Comparison of ENCODE assay signal across 10 mouse cellular contexts in genomic region chr4:49480104-49480760, GRCm38 (mm10). TPM values are rescaled to one million over a fixed set of nuclear protein-coding genes. Genes with fewer than 3 reads are reported as not detected.
DNase-seq lines count a peak whose midpoint lies in the region; ATAC-seq lines count a peak whose summit lies in the region.
"Had no signal": no experiment of that assay in that cellular context is flagged by ENCODE, and none has a peak within 500 bp of the region (broad histone marks: within the 10 kb centered on the region; RNA-seq: fewer than 3 reads in every experiment).

No protein-coding gene starts in this region.

- WGBS in heart, embryonic 10.5 days, result 16% methylated on average over 21 of the region's 21 CpGs
- 20% methylated on average over 21 of the region's 21 CpGs for WGBS in embryonic facial prominence, embryonic 10.5 days
- WGBS in kidney, embryonic 15.5 days, result 23% methylated on average over 21 of the region's 21 CpGs

- no peak overlapping the region for H3K27ac ChIP-seq in heart, embryonic 10.5 days
- no peak overlapping the region for H3K27ac ChIP-seq in embryonic facial prominence, embryonic 10.5 days (replicated peaks)
- no peak overlapping the region for H3K27ac ChIP-seq in kidney, embryonic 15.5 days

- no peaks in the 10 kb centered on the region for H3K36me3 ChIP-seq in heart, embryonic 10.5 days
- H3K36me3 ChIP-seq in embryonic facial prominence, embryonic 10.5 days (replicated peaks), result no peaks in the 10 kb centered on the region
- H3K36me3 ChIP-seq in kidney, embryonic 15.5 days, result no peaks in the 10 kb centered on the region

- no peak for ATAC-seq in kidney, embryonic 15.5 days (replicated peaks; ENCODE audit: low FRiP score)
- no peak for ATAC-seq in erythroblast, adult 5-6 weeks (replicated peaks; ENCODE audit: low FRiP score, poor library complexity, severe bottlenecking)

- peak overlapping the region; percentile 38; the same call in 1 of the 2 replicates for H3K4me2 ChIP-seq in kidney, embryonic 15.5 days

- H3K27me3 ChIP-seq in heart, embryonic 10.5 days (ENCODE audit: insufficient read depth, poor library complexity, severe bottlenecking), result 0 out of 2 replicates have a peak, but pooled peaks cover 4% of the 10 kb centered on the region
- no peaks in the 10 kb centered on the region; the same call in 1 of the 2 replicates for H3K27me3 ChIP-seq in embryonic facial prominence, embryonic 10.5 days (replicated peaks; ENCODE audit: low read depth, poor library complexity, severe bottlenecking)
- no peaks in the 10 kb centered on the region for H3K27me3 ChIP-seq in kidney, embryonic 15.5 days

- H3K9ac ChIP-seq in kidney, embryonic 15.5 days, result no peak overlapping the region

- H3K4me1 ChIP-seq in heart, embryonic 10.5 days, result no peaks in the 10 kb centered on the region
- peaks cover 14% of the 10 kb centered on the region; the same call in 1 of the 2 replicates for H3K4me1 ChIP-seq in embryonic facial prominence, embryonic 10.5 days
- H3K4me1 ChIP-seq in kidney, embryonic 15.5 days, result peaks cover 9% of the 10 kb centered on the region; the same call in 1 of the 2 replicates

- no peaks in the 10 kb centered on the region for H3K9me3 ChIP-seq in heart, embryonic 10.5 days
- no peaks in the 10 kb centered on the region for H3K9me3 ChIP-seq in embryonic facial prominence, embryonic 10.5 days
- no peaks in the 10 kb centered on the region for H3K9me3 ChIP-seq in kidney, embryonic 15.5 days (replicated peaks)

- no peak for DNase-seq in heart, embryonic 10.5 days (ENCODE audit: low spot score)
- DNase-seq in heart, postnatal 36 days, result no peak
- DNase-seq in embryonic facial prominence, embryonic 10.5 days (ENCODE audit: low spot score), result peak; percentile 16
- peak; percentile 12 for DNase-seq in mesoderm, embryonic 11.5 days (ENCODE audit: low read depth, low spot score)
- DNase-seq in left cerebral cortex, postnatal 10 days (ENCODE audit: extremely low spot score in 1 of 2, low spot score in 2 of 2), result no peak
- DNase-seq in cerebellum, adult 11-12 months, result no peak
- DNase-seq: gastrocnemius, postnatal 14 days had no signal

- intact Hi-C loops in heart, postnatal 36 days (cut with DNase I), result no loop called here
- intact Hi-C loops in left cerebral cortex, postnatal 10 days (cut with DNase I), result no loop called here

- H3K4me3 ChIP-seq in heart, embryonic 10.5 days, result peak overlapping the region; percentile 22
- peak overlapping the region; percentile 28; the same call in 1 of the 2 replicates for H3K4me3 ChIP-seq in embryonic facial prominence, embryonic 10.5 days
- no peak overlapping the region for H3K4me3 ChIP-seq in kidney, embryonic 15.5 days (replicated peaks)

RNA-seq across cellular contexts. Expression of gene Acnat1, which starts 6.5 kb away (rescaled TPM):
- not detected in 2 replicates for polyA plus RNA-seq in heart, embryonic 10.5 days (2016; fragmentation: Nextera tagmentation; extraction: Ambion mirVana)
- not detected for total RNA-seq in heart, postnatal 36 days (2021)
- 0.20 TPM in 1 of 2 replicates, not detected in the other for polyA plus RNA-seq in embryonic facial prominence, embryonic 10.5 days (2016; fragmentation: Nextera tagmentation; extraction: Ambion mirVana)
- polyA plus RNA-seq in kidney, embryonic 15.5 days (2015; fragmentation: Nextera tagmentation; extraction: Ambion mirVana), result 0.27 and 0.94 TPM in 2 replicates
- total RNA-seq in left cerebral cortex, postnatal 10 days (2021), result 1 to 10 TPM in 1 of 2 experiments, under 1 TPM in 1; 0.51 to 1.6 TPM
- total RNA-seq in erythroblast, adult 5-6 weeks (2015; ENCODE audit: low replicate concordance), result not detected in 2 replicates
- not detected in 2 replicates for total RNA-seq in erythroblast, adult 5-6 weeks (2017; ENCODE audit: low replicate concordance)
- total RNA-seq: gastrocnemius, postnatal 14 days had no signal
- polyA plus RNA-seq: neural tube, embryonic 11.5 days had no signal

RNA-seq across cellular contexts. Expression of gene Baat, which starts 26.1 kb away (rescaled TPM):
- not detected in 2 replicates for polyA plus RNA-seq in heart, embryonic 10.5 days (2016; fragmentation: Nextera tagmentation; extraction: Ambion mirVana)
- total RNA-seq in heart, postnatal 36 days (2021), result under 1 TPM in 1 of 2 experiments, not detected in 1; 0.47 TPM
- polyA plus RNA-seq in embryonic facial prominence, embryonic 10.5 days (2016; fragmentation: Nextera tagmentation; extraction: Ambion mirVana), result 0.20 and 0.25 TPM in 2 replicates
- polyA plus RNA-seq in kidney, embryonic 15.5 days (2015; fragmentation: Nextera tagmentation; extraction: Ambion mirVana), result 0.16 TPM in 1 of 2 replicates, not detected in the other
- total RNA-seq in left cerebral cortex, postnatal 10 days (2021), result under 1 TPM; 0.28 to 0.34 TPM
- not detected in 2 replicates for total RNA-seq in erythroblast, adult 5-6 weeks (2015; ENCODE audit: low replicate concordance)
- 0.26 and 1.5 TPM in 2 replicates for total RNA-seq in erythroblast, adult 5-6 weeks (2017; ENCODE audit: low replicate concordance)

RNA-seq across cellular contexts. Expression of gene Mrpl50, which starts 40.7 kb away (rescaled TPM):
- polyA plus RNA-seq in heart, embryonic 10.5 days (2016; fragmentation: Nextera tagmentation; extraction: Ambion mirVana), result 69.5 and 81.7 TPM in 2 replicates
- 10 to 100 TPM; 44.6 to 44.9 TPM for total RNA-seq in heart, postnatal 36 days (2021)
- 82.9 and 83.6 TPM in 2 replicates for polyA plus RNA-seq in embryonic facial prominence, embryonic 10.5 days (2016; fragmentation: Nextera tagmentation; extraction: Ambion mirVana)
- polyA plus RNA-seq in kidney, embryonic 15.5 days (2015; fragmentation: Nextera tagmentation; extraction: Ambion mirVana), result 84.8 and 93.1 TPM in 2 replicates
- total RNA-seq in left cerebral cortex, postnatal 10 days (2021), result 10 to 100 TPM; 33.3 to 34.1 TPM
- total RNA-seq in erythroblast, adult 5-6 weeks (2015; ENCODE audit: low replicate concordance), result 7.5 and 17.9 TPM in 2 replicates
- 5.8 and 11.0 TPM in 2 replicates for total RNA-seq in erythroblast, adult 5-6 weeks (2017; ENCODE audit: low replicate concordance)

RNA-seq across cellular contexts. Expression of gene Zfp189, which starts 40.7 kb away (rescaled TPM):
- polyA plus RNA-seq in heart, embryonic 10.5 days (2016; fragmentation: Nextera tagmentation; extraction: Ambion mirVana), result 6.3 and 8.6 TPM in 2 replicates
- total RNA-seq in heart, postnatal 36 days (2021), result 1 to 10 TPM; 5.4 to 6.0 TPM
- polyA plus RNA-seq in embryonic facial prominence, embryonic 10.5 days (2016; fragmentation: Nextera tagmentation; extraction: Ambion mirVana), result 10.7 and 11.2 TPM in 2 replicates
- 10.3 and 10.5 TPM in 2 replicates for polyA plus RNA-seq in kidney, embryonic 15.5 days (2015; fragmentation: Nextera tagmentation; extraction: Ambion mirVana)
- total RNA-seq in left cerebral cortex, postnatal 10 days (2021), result 1 to 10 TPM; 8.2 to 9.2 TPM
- total RNA-seq in erythroblast, adult 5-6 weeks (2015; ENCODE audit: low replicate concordance), result 4.4 TPM in 1 of 2 replicates, not detected in the other
- total RNA-seq in erythroblast, adult 5-6 weeks (2017; ENCODE audit: low replicate concordance), result 3.3 TPM in 1 of 2 replicates, not detected in the other

Comparison
In these comparisons a context has a peak if more than half of its experiments do, and no peak if none do; other contexts are left out.
1. DNase-seq: peak in embryonic facial prominence, embryonic 10.5 days (single experiment) and mesoderm, embryonic 11.5 days (single experiment); none in heart, embryonic 10.5 days (single experiment), heart, postnatal 36 days (0 of 2), left cerebral cortex, postnatal 10 days (0 of 2) and cerebellum, adult 11-12 months (single experiment).